Mouse (Mus musculus) thymus, postnatal 36 days (tissue): ENCODE measurements around the gene 9930104L06Rik.

Source experiments
- DNase-seq, 2 experiments: peaks; one replicate each; pipeline ENCODE4 v3.0.0; 2022; ENCODE audit warnings: mixed read lengths in 2 of 2

The 9930104L06Rik gene

DNA sequence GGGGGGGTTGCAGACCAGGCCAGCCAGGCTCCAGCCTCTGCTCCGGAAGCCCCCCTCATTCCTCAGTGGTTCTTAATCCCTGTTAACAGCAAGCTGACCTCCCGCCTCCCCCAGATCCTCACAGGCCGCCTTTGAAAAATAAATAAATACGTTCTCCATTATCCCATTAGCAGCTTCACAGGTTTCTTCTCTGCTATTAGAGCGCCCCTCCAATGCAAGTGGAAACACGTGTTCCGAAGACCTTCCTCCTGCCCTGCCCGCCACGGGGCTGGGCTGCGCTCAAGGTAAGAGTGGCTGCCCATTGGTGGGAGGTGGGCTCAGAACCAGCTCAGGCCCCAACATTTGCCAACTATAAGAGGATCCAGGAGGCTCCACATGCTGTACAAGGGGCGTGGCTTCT is 25.7 kb downstream of the 9930104L06Rik start:
- DNase-seq: no peak

DNA sequence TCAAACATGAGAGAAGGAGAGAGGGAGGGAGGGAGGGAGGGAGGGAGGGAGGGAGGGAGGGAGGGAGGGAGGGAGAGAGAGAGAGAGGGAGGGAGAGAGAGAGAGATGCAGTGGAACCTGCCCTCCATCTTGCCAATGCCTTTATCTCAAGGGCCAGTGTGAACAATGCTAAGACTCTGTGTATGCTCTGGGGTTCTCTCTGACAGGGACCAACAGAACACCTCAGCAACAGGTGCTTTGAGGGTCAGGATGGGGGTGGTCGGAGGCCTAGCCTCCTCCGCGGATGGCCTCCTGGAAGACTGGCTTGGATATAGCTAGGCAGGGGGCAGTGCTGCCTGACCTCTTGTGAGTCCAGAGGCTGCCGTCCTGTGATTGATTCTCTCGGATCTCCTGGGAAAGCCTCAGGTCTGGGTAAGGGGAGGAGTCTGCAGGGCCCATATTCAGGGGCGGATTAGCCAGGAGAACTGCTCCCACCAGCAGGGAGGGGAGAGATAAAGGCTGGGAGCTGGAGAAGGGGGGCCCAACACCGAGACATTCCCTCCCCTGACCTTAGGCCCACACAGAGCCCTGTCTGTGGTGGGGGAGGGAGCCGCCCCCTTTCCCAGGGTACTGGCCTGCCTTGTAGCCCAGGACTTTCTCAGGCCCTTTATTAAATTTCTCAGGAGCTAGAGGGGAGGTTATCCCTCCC is 28.2 kb downstream of the 9930104L06Rik start:
- DNase-seq: no peak

GRCm38 (mm10) chr4:124968711-124969110 is 31.9 kb downstream of the 9930104L06Rik start:
- no peak for DNase-seq

DNA sequence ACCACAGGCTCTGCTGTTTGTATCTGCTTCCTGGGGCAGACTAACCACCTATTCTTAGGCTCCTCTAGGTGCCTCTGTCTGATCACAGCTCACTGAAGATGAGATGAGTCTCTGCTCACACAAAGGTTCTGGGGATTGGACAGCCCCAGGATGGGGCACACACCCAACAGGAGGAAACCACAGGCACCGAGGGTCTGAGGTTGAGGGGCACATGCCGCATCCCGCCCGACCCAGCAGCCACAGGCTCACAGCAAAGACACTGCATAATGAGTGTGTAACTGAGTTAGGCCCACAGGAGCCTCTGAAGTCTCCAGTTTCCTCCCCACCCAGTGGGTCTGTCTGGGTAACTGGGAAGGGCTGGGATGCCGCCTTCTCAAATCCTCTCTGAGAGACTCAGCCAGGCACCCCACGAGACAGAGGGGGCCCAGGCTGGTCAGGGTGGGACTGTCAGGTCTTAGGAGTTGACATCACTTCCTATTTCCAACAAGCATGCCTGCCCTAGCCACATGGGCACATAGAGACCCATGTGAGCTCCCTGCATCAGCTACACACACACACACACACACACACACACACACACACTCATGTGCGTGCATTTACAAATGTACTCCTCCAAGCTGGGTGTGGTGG is 32.5 kb downstream of the 9930104L06Rik start:
- no peak for DNase-seq

- DNase-seq: no peak
Observed at GRCm38 (mm10) chr4:124970194-124970593, 33.3 kb downstream of the 9930104L06Rik start.

DNA sequence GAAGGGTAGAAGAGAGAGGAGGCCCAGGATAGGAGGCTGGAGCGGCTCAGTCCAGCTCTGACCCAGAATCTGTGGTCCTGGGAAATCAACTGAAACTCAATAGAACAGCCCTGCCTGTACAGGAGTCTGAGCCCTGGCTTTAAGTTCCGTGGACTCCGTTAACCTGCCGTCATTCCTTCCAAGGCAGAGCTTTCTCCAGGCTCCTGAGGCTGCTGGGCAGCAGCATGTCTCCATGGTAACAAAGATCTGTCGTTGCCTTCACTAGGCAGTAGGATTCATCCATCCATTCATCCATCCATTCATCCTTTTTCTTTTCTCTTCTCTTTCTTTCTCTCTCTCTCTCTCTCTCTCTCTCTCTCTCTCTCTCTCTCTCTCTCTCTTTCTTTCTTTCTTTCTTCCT is 33.8 kb downstream of the 9930104L06Rik start:
- no peak for DNase-seq

- DNase-seq: no peak
Observed at GRCm38 (mm10) chr4:124971094-124971493, 34.2 kb downstream of the 9930104L06Rik start.

DNA sequence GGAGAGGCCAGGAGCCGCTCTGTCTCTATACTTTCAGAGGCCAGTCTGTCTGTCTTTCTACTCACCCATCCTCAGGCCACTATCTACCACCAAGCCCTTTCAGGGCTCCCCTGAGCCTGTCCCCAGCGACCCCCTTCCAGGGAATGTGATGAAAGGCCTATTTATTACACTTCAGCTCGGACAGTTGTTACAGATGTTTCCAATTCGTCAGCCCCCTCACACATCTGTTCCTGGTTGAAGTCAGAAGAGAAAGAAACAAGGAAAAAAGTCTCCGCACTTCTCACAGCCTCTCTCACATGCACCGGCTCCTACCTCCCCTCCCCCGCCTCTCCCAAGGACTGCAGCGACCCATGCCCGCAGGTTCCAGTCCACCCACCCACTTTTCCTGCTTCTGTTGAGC is 35.5 kb downstream of the 9930104L06Rik start:
- DNase-seq: no peak

- DNase-seq: no peak
Observed at GRCm38 (mm10) chr4:124973296-124973695, 36.4 kb downstream of the 9930104L06Rik start.

DNA sequence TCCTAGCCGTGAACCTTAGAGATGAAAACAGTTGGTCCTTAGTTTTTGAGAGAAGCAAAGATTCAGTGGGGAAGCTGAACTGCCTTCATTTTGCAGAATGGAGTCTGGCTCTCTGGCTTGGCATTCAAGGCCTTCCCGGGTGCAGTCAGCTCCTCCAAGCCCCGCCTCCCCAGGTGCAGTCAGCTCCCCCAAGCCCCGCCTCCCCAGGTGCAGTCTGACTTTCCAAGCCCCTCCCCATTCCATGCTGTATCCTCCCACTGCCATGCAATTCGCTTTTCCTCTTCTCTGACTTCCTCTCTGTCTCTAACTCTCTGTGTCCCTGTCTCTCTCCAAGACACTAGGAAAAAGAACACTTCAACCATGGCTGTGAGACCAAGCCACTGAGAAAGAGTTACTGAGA is 41.4 kb downstream of the 9930104L06Rik start:
- DNase-seq: no peak

DNA sequence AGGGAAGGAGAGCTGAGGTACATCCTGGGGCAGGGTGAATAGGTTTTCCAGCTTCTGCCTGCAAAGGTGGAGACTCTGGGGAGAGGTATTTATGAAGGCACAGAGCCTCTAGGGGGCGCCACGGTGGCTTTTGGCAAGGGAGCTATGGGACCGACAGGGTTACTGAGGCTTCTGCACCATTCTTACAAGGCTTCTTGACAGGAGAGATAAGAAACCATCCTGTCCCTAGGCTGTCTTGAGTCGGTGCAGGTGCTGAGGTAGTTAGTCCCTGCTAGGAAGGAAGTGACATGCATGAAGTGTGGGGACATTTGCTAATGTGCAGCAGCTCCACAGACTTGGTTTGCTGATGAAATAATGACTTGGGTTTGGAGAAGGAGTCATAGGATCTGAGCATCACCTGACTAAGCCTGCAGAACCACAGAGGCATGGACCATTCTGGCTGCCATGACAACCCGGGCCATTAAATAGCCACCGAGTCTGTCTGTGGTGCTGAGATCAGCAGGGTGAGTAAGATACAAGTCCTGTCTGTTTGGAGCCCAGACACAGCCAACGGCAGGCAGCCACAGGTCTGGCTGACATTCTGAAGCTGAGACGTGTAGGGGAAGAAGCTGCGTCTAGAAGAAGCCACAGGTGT is 47.2 kb downstream of the 9930104L06Rik start:
- peak; percentile 24 to 27 for DNase-seq

DNA sequence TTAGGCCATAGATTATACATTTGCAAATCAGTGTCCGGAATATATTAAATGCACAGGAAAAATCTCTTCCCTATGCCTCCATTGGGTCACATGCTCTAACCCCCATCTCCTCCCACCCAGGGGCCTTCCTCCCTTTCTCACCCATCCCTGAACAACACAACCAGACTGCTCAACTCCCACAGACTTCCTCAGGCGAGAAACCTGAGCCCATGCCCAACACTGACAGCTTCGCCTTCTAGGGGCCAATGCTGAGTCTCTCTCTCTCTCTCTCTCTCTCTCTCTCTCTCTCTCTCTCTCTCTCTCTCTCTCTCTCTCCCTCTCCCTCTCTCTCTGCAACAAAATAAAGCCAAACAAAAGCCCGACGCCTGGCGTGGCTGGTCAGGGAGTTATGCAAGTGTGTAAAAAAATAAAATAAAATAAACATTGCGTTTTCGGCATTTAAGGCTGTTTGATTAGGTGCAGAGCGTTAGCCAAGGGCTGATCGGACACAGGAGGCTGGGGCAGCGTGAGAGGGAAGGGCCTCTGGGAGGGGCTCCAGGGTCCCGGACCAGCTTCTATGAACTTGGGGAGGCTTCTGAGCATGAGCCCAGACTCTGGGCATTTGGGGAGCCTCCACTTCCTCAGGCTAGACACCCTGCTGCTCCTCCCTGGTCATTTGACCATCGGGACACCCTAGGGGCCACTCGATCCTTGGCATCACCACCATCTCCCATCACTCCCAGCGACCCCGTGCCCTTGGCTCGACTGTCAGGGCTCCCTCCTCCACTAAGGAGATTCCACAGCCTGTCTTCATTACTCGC is 48.2 kb downstream of the 9930104L06Rik start:
- no peak for DNase-seq

GRCm38 (mm10) chr4:124985671-124986602 is 49.1 kb downstream of the 9930104L06Rik start, which contains the start of gene Rspo1:
Gene Rspo1, plus strand, starts transcription at chr4:124986430.
- DNase-seq: no peak

GRCm38 (mm10) chr4:124986739-124987710 is 50.2 kb downstream of the 9930104L06Rik start:
- DNase-seq: no peak

DNA sequence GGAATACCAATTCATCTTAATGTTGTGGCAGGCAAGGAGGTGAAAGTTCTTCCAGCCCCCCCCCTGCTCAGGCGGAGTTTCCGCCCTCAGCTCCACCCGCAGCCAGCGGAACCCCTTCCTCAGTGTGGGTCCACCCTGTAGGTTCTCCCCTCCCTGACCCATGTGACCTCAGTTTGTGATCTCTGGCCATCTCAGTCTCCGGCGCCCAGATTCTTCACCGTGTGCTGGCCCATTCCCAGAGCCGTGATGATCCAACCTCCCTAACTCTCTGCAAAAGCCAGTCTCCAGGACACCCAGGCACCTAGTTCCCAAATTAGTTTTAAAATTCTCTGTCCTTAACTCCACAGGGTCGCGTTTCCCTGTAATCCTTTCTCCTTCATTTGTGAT is 50.9 kb downstream of the 9930104L06Rik start:
- no peak for DNase-seq

DNA sequence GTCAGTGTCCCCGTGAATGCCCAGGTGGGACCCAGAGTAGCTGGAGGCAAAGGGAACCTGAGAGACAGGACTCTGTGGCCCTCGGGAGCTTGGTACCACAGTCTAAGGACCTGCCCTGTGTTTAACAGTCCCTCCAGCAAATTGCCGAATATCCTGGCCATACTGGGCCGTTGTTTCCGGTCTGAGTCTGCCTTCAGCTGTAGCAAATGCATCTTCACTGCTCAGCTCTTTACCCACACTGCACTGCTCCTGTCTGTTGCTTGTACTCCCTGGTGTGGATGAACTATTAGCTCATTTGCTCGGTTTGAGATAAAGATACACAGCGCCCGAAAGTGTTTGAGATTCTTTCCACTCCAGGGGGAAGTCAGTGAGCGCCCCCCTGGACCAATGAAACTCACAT is 51.5 kb downstream of the 9930104L06Rik start:
- DNase-seq: no peak

DNA sequence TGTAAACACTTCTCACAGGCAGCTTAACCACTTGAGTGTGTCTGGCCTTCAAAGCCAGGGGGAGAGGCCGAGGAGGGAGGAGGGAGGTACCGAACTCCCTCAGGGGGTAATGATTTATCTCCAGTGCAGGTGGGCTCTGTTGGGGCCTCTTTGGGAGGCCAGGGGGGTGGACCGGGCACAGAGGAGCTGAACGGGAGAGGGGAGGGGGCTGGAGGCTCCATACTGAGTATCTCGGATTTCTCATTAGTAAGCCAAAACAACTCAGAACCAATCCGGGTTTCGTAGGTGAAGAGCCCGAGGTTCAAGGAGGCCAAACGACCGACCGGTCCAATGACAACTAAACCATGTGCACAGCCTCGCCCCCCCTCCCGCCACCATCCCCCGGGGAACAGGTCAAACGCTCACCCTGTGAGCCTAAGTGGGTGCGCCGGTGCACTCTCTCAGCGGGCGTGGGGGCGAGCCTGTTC is 53.0 kb downstream of the 9930104L06Rik start:
- no peak for DNase-seq

DNA sequence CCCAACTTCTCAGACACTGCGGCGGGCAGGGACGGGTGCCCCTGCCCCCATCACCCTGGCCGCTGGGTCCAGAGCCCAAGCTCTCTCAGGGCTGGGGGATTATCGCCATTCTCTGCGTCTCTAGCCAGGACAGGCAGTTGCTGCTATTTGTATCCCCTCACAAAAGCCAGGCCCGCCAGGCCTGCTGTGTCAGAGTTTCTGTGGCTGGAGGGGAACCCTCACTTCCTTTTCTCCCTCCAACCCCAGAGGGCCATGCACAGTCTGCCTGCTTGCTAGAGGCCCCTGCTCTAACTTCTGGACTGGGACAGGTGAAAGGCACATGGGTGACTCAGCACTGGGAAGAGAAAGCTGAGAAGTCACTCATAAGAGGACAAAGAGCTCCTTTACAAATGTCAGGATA is 53.5 kb downstream of the 9930104L06Rik start:
- no peak for DNase-seq
